ENCODE assay signal across 11 mouse cellular contexts in the genomic region with DNA sequence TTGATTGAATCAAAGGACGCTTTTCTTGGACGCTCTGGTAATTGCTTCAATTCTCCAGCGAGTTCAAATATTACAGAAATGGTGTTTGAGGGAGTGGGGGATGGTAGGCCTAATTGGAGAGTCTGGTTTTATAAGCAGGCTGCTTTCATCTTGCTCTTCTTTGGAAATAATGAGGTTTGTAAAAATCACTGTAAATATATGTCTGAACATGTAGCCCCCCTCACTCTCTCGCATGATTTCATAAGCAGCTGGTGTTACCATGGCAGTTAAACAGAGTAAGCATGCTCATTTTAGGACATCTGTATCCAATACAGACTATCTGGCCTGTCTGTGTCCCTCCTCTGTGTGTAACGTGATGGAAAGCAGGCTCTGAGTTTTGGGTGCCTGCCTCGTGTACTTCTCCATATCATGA.
DNase-seq lines count a peak whose midpoint lies in the region; ATAC-seq lines count a peak whose summit lies in the region.
"Had no signal": no experiment of that assay in that cellular context is flagged by ENCODE, and none has a peak within 500 bp of the region (broad histone marks: within the 10 kb centered on the region; RNA-seq: fewer than 3 reads in every experiment).

No protein-coding gene starts in this region.

- no peaks in the 10 kb centered on the region for H3K9me3 ChIP-seq in heart, embryonic 15.5 days (replicated peaks)
- no peaks in the 10 kb centered on the region for H3K9me3 ChIP-seq in midbrain, embryonic 15.5 days
- H3K9me3 ChIP-seq in midbrain, embryonic 10.5 days (replicated peaks): no peaks in the 10 kb centered on the region
- no peaks in the 10 kb centered on the region for H3K9me3 ChIP-seq in intestine, embryonic 16.5 days (ENCODE audit: control insufficient read depth, low read length)
- H3K9me3 ChIP-seq: hindbrain, embryonic 15.5 days; liver, embryonic 12.5 days had no signal

- 44% methylated on average over 6 of the region's 6 CpGs for WGBS in heart, embryonic 15.5 days
- 61% methylated on average over 6 of the region's 6 CpGs for WGBS in midbrain, embryonic 15.5 days
- 90% methylated on average over 6 of the region's 6 CpGs for WGBS in midbrain, embryonic 10.5 days
- WGBS in intestine, embryonic 16.5 days: 46% methylated on average over 6 of the region's 6 CpGs

- no peak overlapping the region for H3K9ac ChIP-seq in heart, embryonic 15.5 days
- H3K9ac ChIP-seq in midbrain, embryonic 15.5 days: no peak overlapping the region
- H3K9ac ChIP-seq in intestine, embryonic 16.5 days (ENCODE audit: low read depth, low read length): no peak overlapping the region
- H3K9ac ChIP-seq: hindbrain, embryonic 15.5 days; liver, embryonic 12.5 days had no signal

- DNase-seq in heart, postnatal 25 days (ENCODE audit: low spot score): no peak
- no peak for DNase-seq in midbrain, embryonic 10.5 days (ENCODE audit: low spot score)
- no peak for DNase-seq in left cerebral cortex, adult 8-10 months (ENCODE audit: low spot score in 2 of 2)
- DNase-seq in right cerebral cortex, adult 2 months (ENCODE audit: low spot score in 2 of 2): no peak
- DNase-seq: cerebellum, postnatal 25 days had no signal

- no peak overlapping the region for H3K4me3 ChIP-seq in heart, embryonic 15.5 days
- no peak overlapping the region for H3K4me3 ChIP-seq in midbrain, embryonic 15.5 days
- H3K4me3 ChIP-seq in midbrain, embryonic 10.5 days: no peak overlapping the region
- no peak overlapping the region for H3K4me3 ChIP-seq in intestine, embryonic 16.5 days (ENCODE audit: low read length)
- H3K4me3 ChIP-seq: hindbrain, embryonic 15.5 days; liver, embryonic 12.5 days had no signal

- no peak overlapping the region for H3K27ac ChIP-seq in heart, embryonic 15.5 days
- H3K27ac ChIP-seq in midbrain, embryonic 15.5 days: no peak overlapping the region
- H3K27ac ChIP-seq in midbrain, embryonic 10.5 days (replicated peaks): no peak overlapping the region
- H3K27ac ChIP-seq in intestine, embryonic 16.5 days (ENCODE audit: low read length): no peak overlapping the region
- H3K27ac ChIP-seq: hindbrain, embryonic 15.5 days; liver, embryonic 12.5 days had no signal

- no peak overlapping the region for H3K4me2 ChIP-seq in heart, embryonic 15.5 days
- H3K4me2 ChIP-seq in midbrain, embryonic 15.5 days: no peak overlapping the region
- no peak overlapping the region for H3K4me2 ChIP-seq in intestine, embryonic 16.5 days (ENCODE audit: low read depth, low read length)
- H3K4me2 ChIP-seq: hindbrain, embryonic 15.5 days; liver, embryonic 12.5 days had no signal

- H3K4me1 ChIP-seq in heart, embryonic 15.5 days (replicated peaks): no peaks in the 10 kb centered on the region
- no peaks in the 10 kb centered on the region for H3K4me1 ChIP-seq in midbrain, embryonic 15.5 days
- H3K4me1 ChIP-seq in midbrain, embryonic 10.5 days: peaks cover 7% of the 10 kb centered on the region; the same call in 1 of the 2 replicates
- no peaks in the 10 kb centered on the region for H3K4me1 ChIP-seq in intestine, embryonic 16.5 days (ENCODE audit: control insufficient read depth, insufficient read depth, low read length)
- H3K4me1 ChIP-seq: hindbrain, embryonic 15.5 days; liver, embryonic 12.5 days had no signal

- H3K27me3 ChIP-seq in heart, embryonic 15.5 days: no peaks in the 10 kb centered on the region
- H3K27me3 ChIP-seq in midbrain, embryonic 15.5 days (replicated peaks): no peaks in the 10 kb centered on the region
- H3K27me3 ChIP-seq in midbrain, embryonic 10.5 days (ENCODE audit: low read depth, poor library complexity, severe bottlenecking): no peaks in the 10 kb centered on the region
- no peaks in the 10 kb centered on the region for H3K27me3 ChIP-seq in intestine, embryonic 16.5 days (replicated peaks; ENCODE audit: control insufficient read depth, insufficient read depth, low read length)
- H3K27me3 ChIP-seq: hindbrain, embryonic 15.5 days; liver, embryonic 12.5 days had no signal

- intact Hi-C loops in heart, postnatal 25 days (cut with DNase I): no loop called here

- no peaks in the 10 kb centered on the region for H3K36me3 ChIP-seq in heart, embryonic 15.5 days
- H3K36me3 ChIP-seq in midbrain, embryonic 15.5 days (replicated peaks): no peaks in the 10 kb centered on the region
- no peaks in the 10 kb centered on the region for H3K36me3 ChIP-seq in midbrain, embryonic 10.5 days
- no peaks in the 10 kb centered on the region for H3K36me3 ChIP-seq in intestine, embryonic 16.5 days (ENCODE audit: control insufficient read depth, insufficient read depth, low read length)
- H3K36me3 ChIP-seq: hindbrain, embryonic 15.5 days; liver, embryonic 12.5 days had no signal

- ATAC-seq in heart, embryonic 15.5 days (replicated peaks; ENCODE audit: insufficient number of reproducible peaks, insufficient read depth, low FRiP score, low read depth): peak; percentile 80
- peak; percentile 76; the same call in 1 of the 2 replicates for ATAC-seq in midbrain, embryonic 15.5 days (replicated peaks)
- ATAC-seq in intestine, embryonic 16.5 days: peak; percentile 92
- no peak for ATAC-seq in cerebellum, adult (ENCODE audit: insufficient number of reproducible peaks, low FRiP score, low TSS enrichment)
- ATAC-seq: liver, embryonic 12.5 days had no signal
